Mouse (Mus musculus) heart, postnatal 4 days (tissue): ENCODE data around the gene Hist1h2ao. TPM values are rescaled to one million over a fixed set of nuclear protein-coding genes. Genes with fewer than 3 reads are reported as not detected.
"Not testable (repeated sequence)": the region's sequence is repeated elsewhere in the genome, so short reads cannot be mapped to it uniquely, and the experiment has no call there.

ENCODE experiments used
- DNase-seq: peaks from one replicate; pipeline ENCODE4 v3.0.0; 2021
- microRNA-seq, 2 experiments: library from miRNA; unstranded; fragments of <30 nt; microRNA quantifications; one replicate each; pipeline ENCODE4 v1.2.0; 2021 to 2022
- total RNA-seq, 2 experiments: library from RNA; stranded (reverse); gene quantifications; 2 replicates each; pipeline ENCODE4 v1.2.3; 2021

Hist1h2ao gene
- total RNA-seq, 2 experiments from 2014 or later: not detected

- DNase-seq: peak; percentile 21
Observed at GRCm38 (mm10) chr13:21811539-21811938, 1.3 kb downstream of the Hist1h2ao start, which contains the start of gene Hist1h4m. Gene Hist1h4m (plus strand): TSS chr13:21811746.

GRCm38 (mm10) chr13:21812092-21812491 is 1.8 kb downstream of the Hist1h2ao start:
- not testable (repeated sequence) for DNase-seq

GRCm38 (mm10) chr13:21820082-21820890 is 10.0 kb downstream of the Hist1h2ao start:
- DNase-seq: not testable (repeated sequence)

- no peak for DNase-seq
Observed at GRCm38 (mm10) chr13:21828511-21828910, 18.2 kb downstream of the Hist1h2ao start.

- DNase-seq: no peak
Observed at GRCm38 (mm10) chr13:21830344-21830743, 20.1 kb downstream of the Hist1h2ao start.

GRCm38 (mm10) chr13:21831418-21832394 is 21.4 kb downstream of the Hist1h2ao start, which contains the start of gene Hist1h4n:
Gene Hist1h4n (minus strand): TSS chr13:21832196.
- peak; percentile 11 for DNase-seq

GRCm38 (mm10) chr13:21833461-21833860 is 23.2 kb downstream of the Hist1h2ao start, which contains the start of the genes Hist1h2ap and Hist1h2br:
Gene Hist1h2ap (minus strand): TSS chr13:21833507.
Gene Hist1h2br (plus strand): TSS chr13:21833743.
- not testable (repeated sequence) for DNase-seq

- not testable (repeated sequence) for DNase-seq
Observed at GRCm38 (mm10) chr13:21840508-21840907, 30.2 kb downstream of the Hist1h2ao start.

- not testable (repeated sequence) for DNase-seq
Observed at GRCm38 (mm10) chr13:21846356-21846755, 36.1 kb downstream of the Hist1h2ao start.

GRCm38 (mm10) chr13:21847883-21848282 is 37.6 kb downstream of the Hist1h2ao start:
- DNase-seq: no peak

GRCm38 (mm10) chr13:21850696-21851095 is 40.4 kb downstream of the Hist1h2ao start:
- not testable (repeated sequence) for DNase-seq

GRCm38 (mm10) chr13:21852215-21852945 is 42.1 kb downstream of the Hist1h2ao start:
- peak; percentile 82 for DNase-seq

- DNase-seq: peak; percentile 37
Observed at GRCm38 (mm10) chr13:21855146-21855545, 44.9 kb downstream of the Hist1h2ao start.

- peak; percentile 10 for DNase-seq
Observed at GRCm38 (mm10) chr13:21855698-21856162, 45.5 kb downstream of the Hist1h2ao start.

Small RNA genes within 50 kb of the gene (microRNA-seq; reads per million reads assigned to microRNA genes)
- gene Gm19658 (0 reads per million in 2 experiments), gene Gm44346 (0 reads per million in 2 experiments), gene Gm44466 (0 reads per million in 2 experiments)

Other genes with a start within 250 kb of the Hist1h2ao start
- not detected for gene Olfr1364, start 228.7 kb upstream of the Hist1h2ao start, total RNA-seq
- not detected for gene Olfr1362, start 196.4 kb upstream of the Hist1h2ao start, total RNA-seq
- gene Olfr11, start 167.9 kb upstream of the Hist1h2ao start, total RNA-seq: not detected
- gene Olfr1361, start 147.1 kb upstream of the Hist1h2ao start, total RNA-seq: not detected
- gene Olfr1360, start 133.1 kb upstream of the Hist1h2ao start, total RNA-seq: not detected
- gene Olfr1359, start 112.4 kb upstream of the Hist1h2ao start, total RNA-seq: not detected
- gene Hist1h2bl, start 94.3 kb upstream of the Hist1h2ao start, total RNA-seq: 100 to 1,000 TPM; 413 to 441 TPM
- 100 to 1,000 TPM; 376 to 467 TPM for gene Hist1h2ai, start 94.0 kb upstream of the Hist1h2ao start, total RNA-seq
- gene Hist1h3h, start 92.8 kb upstream of the Hist1h2ao start, total RNA-seq: 100 to 1,000 TPM; 719 to 727 TPM
- 100 to 1,000 TPM; 135 to 139 TPM for gene Hist1h2bm, start 88.4 kb upstream of the Hist1h2ao start, total RNA-seq
- gene Hist1h4j, start 75.4 kb upstream of the Hist1h2ao start, total RNA-seq: 10 to 100 TPM; 84.6 to 87.5 TPM
- gene Hist1h4k, start 60.0 kb upstream of the Hist1h2ao start, total RNA-seq: 1,000 to 10,000 TPM in 1 of 2 experiments, 100 to 1,000 TPM in 1; 995 to 1,039 TPM
- gene Hist1h2ak, start 56.6 kb upstream of the Hist1h2ao start, total RNA-seq: 100 to 1,000 TPM; 186 to 191 TPM
- gene Hist1h2bn, start 56.3 kb upstream of the Hist1h2ao start, total RNA-seq: 100 to 1,000 TPM; 295 to 300 TPM
- gene Hist1h1b, start 29.8 kb upstream of the Hist1h2ao start, total RNA-seq: 100 to 1,000 TPM; 295 to 307 TPM
- 100 to 1,000 TPM; 504 to 518 TPM for gene Hist1h3i, start 27.1 kb upstream of the Hist1h2ao start, total RNA-seq
- gene Hist1h2an, start 23.2 kb upstream of the Hist1h2ao start, total RNA-seq: 100 to 1,000 TPM in 1 of 2 experiments, 10 to 100 TPM in 1; 94.5 to 114 TPM
- gene Hist1h2bp, start 23.0 kb upstream of the Hist1h2ao start, total RNA-seq: 100 to 1,000 TPM; 213 to 224 TPM
- 100 to 1,000 TPM; 420 to 457 TPM for gene Hist1h2bq, start 268 bp upstream of the Hist1h2ao start, total RNA-seq
- 100 to 1,000 TPM; 679 to 704 TPM for gene Hist1h4m, start 1.3 kb downstream of the Hist1h2ao start, total RNA-seq
- gene Hist1h4n, start 21.7 kb downstream of the Hist1h2ao start, total RNA-seq: 10 to 100 TPM; 54.0 to 56.5 TPM
- gene Hist1h2ap, start 23.0 kb downstream of the Hist1h2ao start, total RNA-seq: 100 to 1,000 TPM; 717 to 739 TPM
- gene Hist1h2br, start 23.3 kb downstream of the Hist1h2ao start, total RNA-seq: 100 to 1,000 TPM; 420 to 457 TPM
- 1 to 10 TPM; 3.9 TPM for gene Zfp184, start 134.6 kb downstream of the Hist1h2ao start, total RNA-seq
- gene Pom121l2, start 170.7 kb downstream of the Hist1h2ao start, total RNA-seq: not detected
- not detected for gene Prss16, start 199.3 kb downstream of the Hist1h2ao start, total RNA-seq
- gene Hist1h2ah, start 225.1 kb downstream of the Hist1h2ao start, total RNA-seq: 100 to 1,000 TPM; 504 to 579 TPM
- 100 to 1,000 TPM; 416 to 424 TPM for gene Hist1h2bk, start 225.4 kb downstream of the Hist1h2ao start, total RNA-seq
- 100 to 1,000 TPM; 139 to 147 TPM for gene Hist1h4i, start 230.9 kb downstream of the Hist1h2ao start, total RNA-seq
- gene Hist1h2ag, start 232.5 kb downstream of the Hist1h2ao start, total RNA-seq: 100 to 1,000 TPM; 359 to 370 TPM
- 100 to 1,000 TPM; 284 to 295 TPM for gene Hist1h2bj, start 232.7 kb downstream of the Hist1h2ao start, total RNA-seq